ENCODE assay signal across 8 mouse cellular contexts in the genomic region with DNA sequence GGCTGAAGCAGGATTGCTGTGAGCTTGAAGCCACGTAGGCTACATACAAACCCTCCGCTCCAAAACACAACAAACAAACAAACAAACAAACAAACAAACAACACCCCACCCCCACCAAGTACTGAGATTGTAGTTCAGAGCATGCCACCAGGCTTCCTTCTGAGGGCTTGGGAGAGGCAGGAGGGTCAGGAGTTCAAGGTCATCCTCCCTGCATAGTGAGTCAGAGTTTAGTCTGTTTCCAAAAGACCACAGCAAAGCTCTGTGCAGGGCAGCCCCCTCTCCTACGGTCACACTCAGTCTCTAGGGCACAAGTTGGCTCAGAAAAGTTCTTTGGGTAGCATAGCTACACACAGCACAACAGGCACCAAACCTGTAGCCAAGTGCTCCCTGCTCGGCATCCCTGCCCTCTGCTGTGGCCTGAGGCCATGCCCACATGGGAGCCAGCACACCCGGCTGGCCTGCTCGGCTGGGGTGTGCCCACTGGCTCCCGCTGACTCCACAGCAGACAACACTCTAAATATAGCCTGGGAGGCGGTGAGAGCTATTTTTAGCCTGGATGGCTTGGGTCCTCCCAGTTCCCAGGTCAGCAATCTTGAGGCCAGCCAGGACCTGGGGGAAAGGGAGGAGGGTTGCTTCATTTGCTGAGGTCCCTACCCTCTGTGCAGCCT. TPM values are rescaled to one million over a fixed set of nuclear protein-coding genes. Genes with fewer than 3 reads are reported as not detected.
DNase-seq lines count a peak whose midpoint lies in the region; ATAC-seq lines count a peak whose summit lies in the region.

No protein-coding gene starts in this region.

- no peaks in the 10 kb centered on the region for H3K36me3 ChIP-seq in embryonic facial prominence, embryonic 15.5 days
- H3K36me3 ChIP-seq in heart, embryonic 16.5 days (ENCODE audit: control insufficient read depth, insufficient read depth): no peaks in the 10 kb centered on the region

- WGBS in embryonic facial prominence, embryonic 15.5 days: 26% methylated on average over 8 of the region's 8 CpGs
- WGBS in heart, embryonic 16.5 days: 16% methylated on average over 8 of the region's 8 CpGs

- peak overlapping the region; percentile 80 for H3K4me2 ChIP-seq in embryonic facial prominence, embryonic 15.5 days (replicated peaks)
- peak overlapping the region; percentile 75 for H3K4me2 ChIP-seq in heart, embryonic 16.5 days (ENCODE audit: low read depth, low read length)

- ATAC-seq in embryonic facial prominence, embryonic 15.5 days (ENCODE audit: insufficient number of reproducible peaks, low FRiP score, low TSS enrichment, low read depth): peak; percentile 36; the same call in 1 of the 2 replicates
- peak; percentile 75 for ATAC-seq in heart, embryonic 16.5 days (replicated peaks; ENCODE audit: extremely low read depth, insufficient read depth, low FRiP score)
- peak; percentile 26 for ATAC-seq in megakaryocyte progenitor cell, adult 5-6 weeks (replicated peaks; ENCODE audit: poor library complexity)
- no peak for ATAC-seq in cerebellum, adult (ENCODE audit: insufficient number of reproducible peaks, low FRiP score, low TSS enrichment)

- no peaks in the 10 kb centered on the region for H3K9me3 ChIP-seq in embryonic facial prominence, embryonic 15.5 days (replicated peaks)
- H3K9me3 ChIP-seq in heart, embryonic 16.5 days (replicated peaks; ENCODE audit: control insufficient read depth, low read length): no peaks in the 10 kb centered on the region

- peak; percentile 34 for DNase-seq in embryo, embryonic 11 days
- no peak for DNase-seq in embryo, embryonic 10 days (ENCODE audit: low spot score)
- peak; percentile 85 for DNase-seq in kidney, postnatal 14 days
- DNase-seq in spleen, adult 12 weeks (ENCODE audit: low spot score): no peak

- H3K27me3 ChIP-seq in embryonic facial prominence, embryonic 15.5 days: no peaks in the 10 kb centered on the region
- H3K27me3 ChIP-seq in heart, embryonic 16.5 days (ENCODE audit: control insufficient read depth, insufficient read depth, low read length): no peaks in the 10 kb centered on the region

- H3K4me3 ChIP-seq in embryonic facial prominence, embryonic 15.5 days (replicated peaks): peak overlapping the region; percentile 35
- H3K4me3 ChIP-seq in heart, embryonic 16.5 days (ENCODE audit: low read length): peak overlapping the region; percentile 48

- H3K27ac ChIP-seq in embryonic facial prominence, embryonic 15.5 days (replicated peaks): peak overlapping the region; percentile 88
- H3K27ac ChIP-seq in heart, embryonic 16.5 days (ENCODE audit: low read length): peak overlapping the region; percentile 99

- peaks cover 60% of the 10 kb centered on the region for H3K4me1 ChIP-seq in embryonic facial prominence, embryonic 15.5 days
- H3K4me1 ChIP-seq in heart, embryonic 16.5 days (ENCODE audit: control insufficient read depth, insufficient read depth, low read length): peaks cover 72% of the 10 kb centered on the region

- no peak overlapping the region for H3K9ac ChIP-seq in embryonic facial prominence, embryonic 15.5 days
- H3K9ac ChIP-seq in heart, embryonic 16.5 days (ENCODE audit: low read length): peak overlapping the region; percentile 68

RNA-seq across cellular contexts. Expression of a gene that starts 10.6 kb away (rescaled TPM):
- 43.7 and 46.6 TPM in 2 replicates for polyA plus RNA-seq in embryonic facial prominence, embryonic 15.5 days (2015; fragmentation: Nextera tagmentation; extraction: Ambion mirVana)
- polyA plus RNA-seq in heart, embryonic 16.5 days (2015; fragmentation: Nextera tagmentation; extraction: Ambion mirVana): 33.6 and 34.3 TPM in 2 replicates
- total RNA-seq in megakaryocyte progenitor cell, adult 5-6 weeks (2015): 18.7 and 20.7 TPM in 2 replicates
- 17.6 and 17.9 TPM in 2 replicates for total RNA-seq in megakaryocyte progenitor cell, adult 5-6 weeks (2017)

RNA-seq across cellular contexts. Expression of a gene that starts 22.4 kb away (rescaled TPM):
- 56.7 and 60.1 TPM in 2 replicates for polyA plus RNA-seq in embryonic facial prominence, embryonic 15.5 days (2015; fragmentation: Nextera tagmentation; extraction: Ambion mirVana)
- 27.5 and 30.0 TPM in 2 replicates for polyA plus RNA-seq in heart, embryonic 16.5 days (2015; fragmentation: Nextera tagmentation; extraction: Ambion mirVana)
- 11.7 and 13.9 TPM in 2 replicates for total RNA-seq in megakaryocyte progenitor cell, adult 5-6 weeks (2015)
- total RNA-seq in megakaryocyte progenitor cell, adult 5-6 weeks (2017): 49.3 and 56.9 TPM in 2 replicates

RNA-seq across cellular contexts. Expression of a gene that starts 39.7 kb away (rescaled TPM):
- polyA plus RNA-seq in embryonic facial prominence, embryonic 15.5 days (2015; fragmentation: Nextera tagmentation; extraction: Ambion mirVana): 337 and 339 TPM in 2 replicates
- polyA plus RNA-seq in heart, embryonic 16.5 days (2015; fragmentation: Nextera tagmentation; extraction: Ambion mirVana): 286 and 289 TPM in 2 replicates
- 132 and 150 TPM in 2 replicates for total RNA-seq in megakaryocyte progenitor cell, adult 5-6 weeks (2015)
- total RNA-seq in megakaryocyte progenitor cell, adult 5-6 weeks (2017): 55.3 and 100 TPM in 2 replicates

Comparison
In these comparisons a context has a peak if more than half of its experiments do, and no peak if none do; other contexts are left out.
1. DNase-seq: peak in embryo, embryonic 11 days (single experiment) and kidney, postnatal 14 days (single experiment); none in embryo, embryonic 10 days (single experiment) and spleen, adult 12 weeks (single experiment).